Mouse (Mus musculus) brain, embryonic 14.5 days (tissue): ENCODE results near the gene Olfr574.

Experiments
- CTCF ChIP-seq: fragments of 200-500 bp; IDR thresholded peaks from 2 replicates; pipeline ENCODE4 v1.5.1; 2012; ENCODE audit warnings: inconsistent platforms, mild to moderate bottlenecking, moderate library complexity, borderline replicate concordance; ENCODE audit not compliant: insufficient read depth, insufficient read length; ENCODE audit errors: extremely low read depth
- POLR2A ChIP-seq: fragments of 200-500 bp; IDR thresholded peaks from 2 replicates; pipeline ENCODE4 v1.6.1; 2012; ENCODE audit warnings: mild to moderate bottlenecking, inconsistent platforms, borderline replicate concordance; ENCODE audit not compliant: poor library complexity, insufficient read depth, insufficient read length, severe bottlenecking; ENCODE audit errors: extremely low read depth

DNA sequence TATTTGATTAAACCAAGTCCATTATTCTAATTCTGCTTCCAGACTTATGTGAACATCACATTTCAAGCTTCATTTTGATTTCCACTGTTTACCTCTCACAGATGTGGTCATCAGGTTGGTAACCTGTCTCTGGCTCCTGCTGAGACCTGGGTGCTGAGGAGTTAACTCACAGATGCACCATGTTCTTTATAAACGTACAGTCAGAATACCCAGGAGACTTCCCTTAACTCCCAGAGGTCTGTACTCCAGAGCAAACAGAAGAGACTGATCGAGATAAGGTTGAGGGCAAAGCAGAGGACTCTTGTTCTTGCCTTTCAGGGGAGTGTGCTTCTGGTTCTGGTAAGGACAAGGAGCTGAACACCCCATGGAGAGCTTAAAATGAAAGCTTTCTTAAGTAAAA lies 14.1 kb downstream of the Olfr574 start, which contains the start of gene Olfr576:
- no peak for TF ChIP-seq CTCF
- TF ChIP-seq POLR2A = no peak
